Mouse (Mus musculus) midbrain, embryonic 13.5 days (tissue): ENCODE measurements around the gene Cct7. TPM values are rescaled to one million over a fixed set of nuclear protein-coding genes. Genes with fewer than 3 reads are reported as not detected.
"Not testable (repeated sequence)": the region's sequence is repeated elsewhere in the genome, so short reads cannot be mapped to it uniquely, and the experiment has no call there.

Experiments used
- ATAC-seq: fragments of 200-750 bp; cut with Nextera tagmentation; 2 replicates; pipeline ENCODE4 v1.8.0; 2017; ENCODE audit warnings: mild to moderate bottlenecking, moderate TSS enrichment, moderate library complexity
- H3K27ac ChIP-seq: fragments of 300-500 bp; sonication (generic); 2 replicates; pipeline ENCODE4 v1.5.1; 2015; ENCODE audit warnings: inconsistent platforms, mild to moderate bottlenecking, moderate library complexity
- H3K27me3 ChIP-seq: fragments of 300-500 bp; sonication (generic); 2 replicates; pipeline ENCODE4 v1.6.1; 2015; ENCODE audit warnings: mild to moderate bottlenecking, inconsistent platforms
- H3K36me3 ChIP-seq: fragments of 300-500 bp; sonication (generic); 2 replicates; pipeline ENCODE4 v1.6.1; 2015; ENCODE audit warnings: mild to moderate bottlenecking, inconsistent platforms
- H3K4me1 ChIP-seq: fragments of 300-500 bp; sonication (generic); replicated peaks from 2 replicates; pipeline ENCODE4 v1.6.1; 2015; ENCODE audit warnings: inconsistent platforms
- H3K4me2 ChIP-seq: fragments of 300-500 bp; sonication (generic); replicated peaks from 2 replicates; pipeline ENCODE4 v1.6.1; 2015; ENCODE audit warnings: moderate library complexity, mild to moderate bottlenecking, inconsistent platforms
- H3K4me3 ChIP-seq: fragments of 300-500 bp; sonication (generic); replicated peaks from 2 replicates; pipeline ENCODE4 v1.5.1; 2015; ENCODE audit warnings: mild to moderate bottlenecking, inconsistent platforms
- H3K9ac ChIP-seq: fragments of 300-500 bp; sonication (generic); replicated peaks from 2 replicates; pipeline ENCODE4 v1.6.1; 2015; ENCODE audit warnings: mild to moderate bottlenecking, inconsistent platforms
- H3K9me3 ChIP-seq: fragments of 300-500 bp; sonication (generic); 2 replicates; pipeline ENCODE4 v1.6.1; 2016; ENCODE audit warnings: mild to moderate bottlenecking, inconsistent platforms
- WGBS: fragments of 180-500 bp; shearing (Covaris S2); methylation state at CpG from one replicate; pipeline ENCODE4 v1.1.7; 2015; 5-methylcytosine and 5-hydroxymethylcytosine counted together
- polyA plus RNA-seq: library from polyadenylated mRNA; unstranded; fragments of >200 nt; fragmentation: Nextera tagmentation; extraction: Ambion mirVana; gene quantifications from 2 replicates; pipeline ENCODE4 v1.2.1, GENCODE M21; 2015

Cct7 gene
- polyA plus RNA-seq, 1 experiment from 2014 or later = 630 TPM

GRCm38 (mm10) chr6:85436204-85436603 is 15.1 kb upstream of the Cct7 start:
- no peaks in the 10 kb centered on the region for H3K9me3 ChIP-seq
- no peak overlapping the region for H3K4me2 ChIP-seq
- no peak overlapping the region for H3K27ac ChIP-seq
- no peak overlapping the region for H3K4me3 ChIP-seq
- 90% methylated on average over 1 of the region's 1 CpGs for WGBS
- H3K36me3 ChIP-seq = peaks cover 33% of the 10 kb centered on the region
- H3K27me3 ChIP-seq = no peaks in the 10 kb centered on the region
- H3K4me1 ChIP-seq = peaks cover 15% of the 10 kb centered on the region; the same call in 1 of the 2 replicates
- H3K9ac ChIP-seq = no peak overlapping the region
- ATAC-seq = no peak

DNA sequence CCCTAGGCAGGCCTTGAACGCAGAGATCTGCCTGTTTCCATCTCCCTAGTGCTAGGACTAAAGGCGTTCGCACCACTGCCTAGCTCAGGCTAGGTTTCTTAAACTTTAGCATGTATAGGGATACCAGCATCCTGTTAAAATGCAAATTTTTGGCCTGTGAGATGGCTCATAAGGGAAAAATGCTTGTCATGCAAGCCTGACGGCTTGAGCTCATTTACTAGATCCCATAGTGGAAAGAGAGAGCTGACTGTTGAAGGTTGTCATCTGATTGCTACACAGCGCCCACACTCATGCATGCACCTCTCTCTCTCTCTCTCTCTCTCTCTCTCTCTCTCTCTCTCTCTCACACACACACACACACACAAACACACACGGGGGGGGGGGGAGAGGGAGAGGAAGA is 14.7 kb upstream of the Cct7 start:
- no peak for ATAC-seq
- Histone ChIP-seq H3K9me3 (no peaks in the 10 kb centered on the region), H3K9ac (no peak overlapping the region), H3K4me2 (no peak overlapping the region), H3K27me3 (no peaks in the 10 kb centered on the region), H3K4me3 (no peak overlapping the region), H3K27ac (no peak overlapping the region), H3K4me1 (peaks cover 13% of the 10 kb centered on the region; the same call in 1 of the 2 replicates), H3K36me3 (peaks cover 37% of the 10 kb centered on the region)
- 91% methylated on average over 5 of the region's 6 CpGs for WGBS

DNA sequence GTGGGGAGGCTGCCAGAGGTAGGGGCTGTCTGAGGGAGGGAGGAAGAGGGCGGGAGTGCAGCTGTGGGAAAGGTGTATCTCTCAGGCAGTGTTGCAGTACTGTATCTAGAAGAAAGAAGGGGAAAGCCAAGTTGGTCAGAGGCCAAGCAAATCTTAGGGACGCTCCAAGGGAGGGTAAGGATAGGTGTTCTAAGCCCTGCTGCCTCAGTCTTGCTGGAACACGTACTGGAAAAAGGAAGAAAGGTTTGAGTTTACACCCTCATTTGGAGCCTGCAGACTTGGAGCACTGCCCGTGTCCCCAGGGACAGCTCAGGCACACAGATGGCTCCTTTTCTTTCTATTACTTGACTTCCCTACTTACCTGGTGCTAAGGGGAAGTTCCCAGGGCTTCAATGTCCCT is 10.2 kb upstream of the Cct7 start:
- no peaks in the 10 kb centered on the region for H3K27me3 ChIP-seq
- no peaks in the 10 kb centered on the region for H3K9me3 ChIP-seq
- no peak for ATAC-seq
- H3K4me3 ChIP-seq = no peak overlapping the region
- peaks cover 73% of the 10 kb centered on the region for H3K36me3 ChIP-seq
- no peak overlapping the region for H3K27ac ChIP-seq
- WGBS = 90% methylated on average over 4 of the region's 4 CpGs
- H3K4me1 ChIP-seq = no peaks in the 10 kb centered on the region
- H3K9ac ChIP-seq = no peak overlapping the region
- H3K4me2 ChIP-seq = no peak overlapping the region

GRCm38 (mm10) chr6:85443488-85444233 is 7.7 kb upstream of the Cct7 start:
- peaks cover 79% of the 10 kb centered on the region for H3K36me3 ChIP-seq
- no peak for ATAC-seq

GRCm38 (mm10) chr6:85444266-85444965 is 6.9 kb upstream of the Cct7 start:
- no peaks in the 10 kb centered on the region for H3K27me3 ChIP-seq
- no peak overlapping the region for H3K9ac ChIP-seq
- 90% methylated on average over 8 of the region's 8 CpGs for WGBS
- no peak overlapping the region for H3K4me3 ChIP-seq
- no peaks in the 10 kb centered on the region for H3K4me1 ChIP-seq
- no peak overlapping the region for H3K27ac ChIP-seq
- no peak overlapping the region for H3K4me2 ChIP-seq
- ATAC-seq = no peak
- H3K36me3 ChIP-seq = peaks cover 72% of the 10 kb centered on the region
- H3K9me3 ChIP-seq = no peaks in the 10 kb centered on the region

More at GRCm38 (mm10) chr6:85443488-85444233, 7.7 kb upstream of the Cct7 start:
- H3K9ac ChIP-seq = no peak overlapping the region
- H3K4me3 ChIP-seq = no peak overlapping the region
- no peaks in the 10 kb centered on the region for H3K27me3 ChIP-seq
- H3K9me3 ChIP-seq = no peaks in the 10 kb centered on the region
- H3K27ac ChIP-seq = no peak overlapping the region
- 89% methylated on average over 3 of the region's 3 CpGs for WGBS
- H3K4me1 ChIP-seq = no peaks in the 10 kb centered on the region
- no peak overlapping the region for H3K4me2 ChIP-seq

DNA sequence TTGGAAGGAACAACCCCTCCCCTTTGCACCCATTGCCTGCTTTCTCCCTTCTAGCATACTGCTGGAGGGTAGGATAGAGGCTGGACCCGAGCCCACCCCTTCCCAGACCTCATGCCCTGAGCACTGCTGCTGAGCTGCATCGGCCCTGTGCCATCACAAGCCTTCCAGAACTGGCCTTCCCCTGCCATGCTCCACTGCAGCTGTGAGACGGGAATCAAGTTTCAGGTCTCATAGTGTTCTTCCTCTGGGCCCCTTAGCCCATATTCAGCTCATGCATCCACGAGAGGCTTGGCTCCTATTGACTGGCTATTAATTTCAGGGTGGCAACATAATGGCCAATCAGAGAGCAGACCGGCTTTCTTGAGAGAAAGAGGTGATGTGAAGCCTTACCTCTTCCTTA is 6.0 kb upstream of the Cct7 start:
- no peaks in the 10 kb centered on the region for H3K4me1 ChIP-seq
- peaks cover 63% of the 10 kb centered on the region for H3K36me3 ChIP-seq
- 78% methylated on average over 5 of the region's 5 CpGs for WGBS
- H3K27me3 ChIP-seq = no peaks in the 10 kb centered on the region
- no peak overlapping the region for H3K4me3 ChIP-seq
- H3K4me2 ChIP-seq = no peak overlapping the region
- H3K27ac ChIP-seq = no peak overlapping the region
- H3K9ac ChIP-seq = no peak overlapping the region
- no peaks in the 10 kb centered on the region for H3K9me3 ChIP-seq
- ATAC-seq = no peak

- Histone ChIP-seq H3K4me1 (peaks cover 6% of the 10 kb centered on the region), H3K27ac (no peak overlapping the region), H3K9me3 (no peaks in the 10 kb centered on the region), H3K36me3 (peaks cover 43% of the 10 kb centered on the region), H3K9ac (no peak overlapping the region), H3K4me3 (no peak overlapping the region), H3K27me3 (no peaks in the 10 kb centered on the region), H3K4me2 (no peak overlapping the region)
- 90% methylated on average over 6 of the region's 6 CpGs for WGBS
- no peak for ATAC-seq
Observed at GRCm38 (mm10) chr6:85447351-85447750, 4.0 kb upstream of the Cct7 start.

DNA sequence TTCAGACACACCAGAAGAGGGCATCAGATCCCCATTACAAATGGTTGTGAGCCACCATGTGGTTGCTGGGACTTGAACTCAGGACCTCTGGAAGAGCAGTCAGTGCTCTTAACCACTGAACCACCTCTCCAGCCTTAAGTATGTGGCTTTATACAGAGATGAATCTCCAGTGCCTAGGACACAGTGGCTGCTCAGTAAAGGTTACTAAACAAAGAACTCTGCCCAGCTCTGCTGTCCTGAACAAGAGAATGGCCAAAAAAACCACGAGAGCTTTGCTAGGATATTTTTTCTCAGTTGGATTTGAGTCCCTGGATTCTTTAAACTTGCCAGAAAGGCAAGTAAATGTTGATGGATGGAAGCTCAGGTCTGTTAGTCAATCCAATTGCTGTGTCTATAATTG is 1.2 kb upstream of the Cct7 start:
- H3K4me3 ChIP-seq = peak overlapping the region; percentile 71
- 0 out of 2 replicates have a peak overlapping the region, but pooled peaks have one; percentile 73 for H3K9ac ChIP-seq
- not testable (repeated sequence) for H3K27me3 ChIP-seq, H3K27ac ChIP-seq, ATAC-seq, H3K9me3 ChIP-seq
- H3K4me1 ChIP-seq = peaks cover 33% of the 10 kb centered on the region
- H3K36me3 ChIP-seq = peaks cover 24% of the 10 kb centered on the region
- peak overlapping the region; percentile 88 for H3K4me2 ChIP-seq
- 68% methylated on average over 1 of the region's 1 CpGs for WGBS

DNA sequence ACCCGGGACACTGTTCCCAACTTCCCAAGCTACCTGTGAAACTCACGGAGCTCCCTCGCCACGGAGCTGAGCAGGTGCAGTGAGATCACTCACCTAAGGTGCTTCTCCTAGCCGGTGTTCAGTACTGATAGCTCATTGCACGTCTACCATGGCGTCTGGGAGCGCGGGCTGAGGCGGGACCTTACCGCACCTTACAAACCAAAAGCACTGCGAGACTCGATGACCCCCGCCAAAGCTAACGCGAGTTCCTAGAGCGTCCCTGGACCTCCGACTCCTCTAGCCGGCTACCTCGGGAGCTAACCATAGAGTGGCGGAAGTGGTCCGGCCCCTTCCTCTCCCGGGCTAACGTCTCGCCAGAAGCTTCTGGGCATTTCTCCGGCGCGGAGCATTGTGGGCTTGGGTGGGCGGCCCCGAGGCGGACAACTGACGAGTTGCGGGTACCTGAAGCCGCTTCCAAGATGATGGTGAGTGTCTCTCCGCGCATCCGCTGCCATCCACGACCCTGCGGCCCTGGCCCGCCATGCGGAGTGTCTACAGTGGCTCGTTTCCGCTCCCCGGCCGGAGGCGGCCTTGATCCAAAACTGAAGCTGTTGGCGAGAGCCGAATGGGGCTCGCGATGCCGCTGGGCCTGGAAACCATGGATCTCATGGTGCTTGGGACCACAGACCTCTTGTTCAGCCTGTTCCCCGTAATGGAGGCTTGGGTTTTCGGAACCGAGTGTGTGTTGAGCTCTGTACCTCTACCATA is 523 bp downstream of the Cct7 start, which contains the start of gene Pradc1:
Gene Pradc1 (minus strand): TSS at position 307 of the 747 bp plus-strand sequence.
- Histone ChIP-seq H3K9me3 (no peaks in the 10 kb centered on the region), H3K27ac (peak within 1 kb of the TSS; percentile 95), H3K27me3 (no peaks in the 10 kb centered on the region), H3K36me3 (peaks cover 7% of the 10 kb centered on the region), H3K4me2 (peak within 1 kb of the TSS; percentile 88), H3K4me3 (peak within 1 kb of the TSS; percentile 71), H3K9ac (peak within 1 kb of the TSS; percentile 92), H3K4me1 (peaks cover 48% of the 10 kb centered on the region)
- ATAC-seq = peak; percentile 93
- under 1% methylated on average over 54 of the region's 54 CpGs for WGBS

GRCm38 (mm10) chr6:85452411-85452665 is 1.0 kb downstream of the Cct7 start:
- no peak for ATAC-seq
- peaks cover 53% of the 10 kb centered on the region for H3K4me1 ChIP-seq

DNA sequence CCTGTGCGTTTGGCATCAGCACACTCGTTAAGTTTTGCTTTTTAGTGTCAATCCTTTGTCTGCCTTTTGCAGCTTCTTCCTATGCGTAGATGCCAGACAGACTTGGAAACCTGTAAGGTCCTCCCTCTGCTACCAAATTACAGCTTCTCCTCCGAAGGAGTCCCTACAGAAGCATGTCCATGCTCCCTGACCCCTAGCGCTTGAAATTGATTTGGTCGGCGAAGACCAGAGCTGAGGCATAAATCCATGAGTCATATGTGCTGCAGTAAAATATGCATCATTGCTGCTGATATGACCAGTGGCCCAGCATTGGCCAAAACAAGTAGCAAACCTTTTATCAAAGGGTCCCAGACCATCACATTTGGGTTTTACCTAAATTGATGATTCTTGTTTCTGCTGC is 1.5 kb downstream of the Cct7 start:
- 15% methylated on average over 7 of the region's 7 CpGs for whole genome bisulfite sequencing
- Histone ChIP-seq H3K4me2 (peak overlapping the region; percentile 88), H3K36me3 (no peaks in the 10 kb centered on the region), H3K4me3 (peak overlapping the region; percentile 71), H3K4me1 (peaks cover 55% of the 10 kb centered on the region), H3K9me3 (no peaks in the 10 kb centered on the region), H3K27me3 (no peaks in the 10 kb centered on the region), H3K27ac (peak overlapping the region; percentile 95; the same call in 1 of the 2 replicates), H3K9ac (peak overlapping the region; percentile 92)
- no peak for ATAC-seq

More at GRCm38 (mm10) chr6:85452411-85452665, 1.0 kb downstream of the Cct7 start:
- Histone ChIP-seq H3K9me3 (no peaks in the 10 kb centered on the region), H3K4me2 (peak overlapping the region; percentile 88), H3K27me3 (no peaks in the 10 kb centered on the region), H3K9ac (peak overlapping the region; percentile 92), H3K36me3 (peaks cover 2% of the 10 kb centered on the region; the same call in 1 of the 2 replicates), H3K27ac (peak overlapping the region; percentile 95), H3K4me3 (peak overlapping the region; percentile 71)
- WGBS = under 1% methylated on average over 15 of the region's 15 CpGs

- ATAC-seq = no peak
- H3K9me3 ChIP-seq = no peaks in the 10 kb centered on the region
- H3K9ac ChIP-seq = no peak overlapping the region
- WGBS = 93% methylated on average over 2 of the region's 2 CpGs
- H3K36me3 ChIP-seq = peaks cover 64% of the 10 kb centered on the region
- no peak overlapping the region for H3K4me2 ChIP-seq
- no peak overlapping the region for H3K27ac ChIP-seq
- H3K27me3 ChIP-seq = no peaks in the 10 kb centered on the region
- no peak overlapping the region for H3K4me3 ChIP-seq
- peaks cover 28% of the 10 kb centered on the region for H3K4me1 ChIP-seq
Observed at GRCm38 (mm10) chr6:85459621-85460020, 8.3 kb downstream of the Cct7 start.
